Mouse (Mus musculus): Measurements from ENCODE around the gene Tra2b.
"Not testable (repeated sequence)": the region's sequence is repeated elsewhere in the genome, so short reads cannot be mapped to it uniquely, and the experiment has no call there.

DNA sequence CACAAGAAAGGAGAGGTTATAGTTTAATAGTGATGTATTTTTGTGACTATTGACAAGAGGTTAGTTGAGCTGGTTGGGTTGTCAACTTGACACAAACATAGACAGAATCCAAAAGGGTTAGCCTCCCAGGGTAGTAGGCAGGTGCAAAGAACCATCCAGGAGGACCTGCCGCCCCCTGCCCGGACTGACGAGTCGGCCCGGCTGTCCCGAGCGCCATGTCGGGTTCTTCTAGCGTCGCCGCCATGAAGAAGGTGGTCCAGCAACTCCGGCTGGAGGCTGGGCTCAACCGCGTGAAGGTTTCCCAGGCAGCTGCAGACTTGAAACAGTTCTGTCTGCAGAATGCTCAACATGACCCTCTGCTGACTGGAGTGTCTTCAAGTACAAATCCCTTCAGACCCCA lies 29.0 kb upstream of the Tra2b start:
- TF ChIP-seq CTCF (IDR thresholded peaks at IDR 0.05; ENCODE audit: low read depth, low read length); POLR2A (IDR thresholded peaks at IDR 0.05; ENCODE audit: extremely low read depth, insufficient read depth, low read length): not testable (repeated sequence)
